11 mouse cellular contexts compared by ENCODE assay signal in the genomic region with DNA sequence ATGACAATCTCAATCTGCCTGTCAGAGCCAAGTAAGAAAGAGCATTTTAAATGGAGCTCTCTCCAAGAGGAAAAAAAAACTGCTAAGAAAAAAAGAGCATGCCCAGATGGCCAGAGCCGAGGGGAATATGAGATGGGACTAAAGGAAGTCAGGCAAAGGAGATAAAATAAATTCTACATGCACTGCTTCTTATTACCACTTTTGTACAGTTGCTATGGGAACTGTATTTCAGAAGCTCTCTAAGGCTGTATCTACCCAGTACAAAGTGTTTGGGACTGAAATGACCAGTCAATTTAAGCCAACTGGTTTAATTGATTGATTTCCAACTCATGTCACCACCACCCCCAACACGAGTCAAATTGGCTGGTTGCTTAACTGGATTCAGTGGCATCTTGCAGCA. TPM values are rescaled to one million over a fixed set of nuclear protein-coding genes. Genes with fewer than 3 reads are reported as not detected.
"Had no signal": no experiment of that assay in that cellular context is flagged by ENCODE, and none has a peak within 500 bp of the region (broad histone marks: within the 10 kb centered on the region; RNA-seq: fewer than 3 reads in every experiment).

No protein-coding gene starts in this region.

- H3K4me3 ChIP-seq: kidney, embryonic 15.5 days; limb, embryonic 15.5 days; liver, embryonic 12.5 days; midbrain, embryonic 12.5 days had no signal

- H3K27me3 ChIP-seq: kidney, embryonic 15.5 days; limb, embryonic 15.5 days; liver, embryonic 12.5 days; midbrain, embryonic 12.5 days had no signal

- DNase-seq: kidney, postnatal 14 days; lung, embryonic 14.5 days; lung, postnatal 10 days; lung, postnatal 4 days; thymus, postnatal 4 days had no signal

- H3K4me2 ChIP-seq: kidney, embryonic 15.5 days; limb, embryonic 15.5 days; liver, embryonic 12.5 days; lung, embryonic 14.5 days; midbrain, embryonic 12.5 days had no signal

- H3K36me3 ChIP-seq: kidney, embryonic 15.5 days; limb, embryonic 15.5 days; liver, embryonic 12.5 days; midbrain, embryonic 12.5 days had no signal

- H3K4me1 ChIP-seq: kidney, embryonic 15.5 days; limb, embryonic 15.5 days; liver, embryonic 12.5 days; midbrain, embryonic 12.5 days had no signal

- H3K9me3 ChIP-seq: kidney, embryonic 15.5 days; limb, embryonic 15.5 days; liver, embryonic 12.5 days; midbrain, embryonic 12.5 days had no signal

- H3K27ac ChIP-seq: kidney, embryonic 15.5 days; limb, embryonic 15.5 days; liver, embryonic 12.5 days; midbrain, embryonic 12.5 days; stomach, postnatal 0 days had no signal

- ATAC-seq: liver, embryonic 12.5 days had no signal

- H3K9ac ChIP-seq: kidney, embryonic 15.5 days; limb, embryonic 15.5 days; liver, embryonic 12.5 days; lung, embryonic 14.5 days; midbrain, embryonic 12.5 days had no signal

RNA-seq across cellular contexts. Expression of a gene that starts 40.0 kb away (rescaled TPM):
- total RNA-seq: megakaryocyte, adult 5-6 weeks had no signal
- polyA plus RNA-seq: liver, embryonic 12.5 days had no signal
